Mouse (Mus musculus): ENCODE measurements around the gene Erp27. TPM values are rescaled to one million over a fixed set of nuclear protein-coding genes. Genes with fewer than 3 reads are reported as not detected.

The Erp27 gene
- polyA plus RNA-seq, 1 experiment: not detected

- no peak for TF ChIP-seq GATA1 (IDR thresholded peaks at IDR 0.05; ENCODE audit: low read length)
Measured at GRCm38 (mm10) chr6:136898954-136899353, 23.0 kb downstream of the Erp27 start.

GRCm38 (mm10) chr6:136898222-136898621 lies 23.8 kb downstream of the Erp27 start:
- no peak for TF ChIP-seq GATA1 (IDR thresholded peaks at IDR 0.05; ENCODE audit: low read length)

GRCm38 (mm10) chr6:136897789-136898188 lies 24.2 kb downstream of the Erp27 start:
- TF ChIP-seq GATA1 (IDR thresholded peaks at IDR 0.05; ENCODE audit: low read length): no peak

- no peak for TF ChIP-seq GATA1 (IDR thresholded peaks at IDR 0.05; ENCODE audit: low read length)
Measured at GRCm38 (mm10) chr6:136894532-136895339, 27.2 kb downstream of the Erp27 start.

- no peak for TF ChIP-seq GATA1 (IDR thresholded peaks at IDR 0.05; ENCODE audit: low read length)
Measured at GRCm38 (mm10) chr6:136892002-136892401, 30.0 kb downstream of the Erp27 start.

- no peak for TF ChIP-seq GATA1 (IDR thresholded peaks at IDR 0.05; ENCODE audit: low read length)
Measured at GRCm38 (mm10) chr6:136889554-136889953, 32.4 kb downstream of the Erp27 start.

GRCm38 (mm10) chr6:136889067-136889466 lies 32.9 kb downstream of the Erp27 start:
- no peak for TF ChIP-seq GATA1 (IDR thresholded peaks at IDR 0.05; ENCODE audit: low read length)

GRCm38 (mm10) chr6:136887854-136888253 lies 34.1 kb downstream of the Erp27 start:
- no peak for TF ChIP-seq GATA1 (IDR thresholded peaks at IDR 0.05; ENCODE audit: low read length)

GRCm38 (mm10) chr6:136883961-136884360 lies 38.0 kb downstream of the Erp27 start:
- no peak for TF ChIP-seq GATA1 (IDR thresholded peaks at IDR 0.05; ENCODE audit: low read length)

GRCm38 (mm10) chr6:136883431-136883915 lies 38.5 kb downstream of the Erp27 start:
- TF ChIP-seq GATA1 (IDR thresholded peaks at IDR 0.05; ENCODE audit: low read length): no peak

GRCm38 (mm10) chr6:136881678-136882077 lies 40.3 kb downstream of the Erp27 start:
- no peak for TF ChIP-seq GATA1 (IDR thresholded peaks at IDR 0.05; ENCODE audit: low read length)

- TF ChIP-seq GATA1 (IDR thresholded peaks at IDR 0.05; ENCODE audit: low read length): no peak
Measured at GRCm38 (mm10) chr6:136875670-136876069, 46.3 kb downstream of the Erp27 start, which contains the start of gene Mgp. TSS of gene Mgp (minus strand) at chr6:136875823.

- no peak for TF ChIP-seq GATA1 (IDR thresholded peaks at IDR 0.05; ENCODE audit: low read length)
Measured at GRCm38 (mm10) chr6:136874599-136874998, 47.4 kb downstream of the Erp27 start.

GRCm38 (mm10) chr6:136868921-136869320 lies 53.1 kb downstream of the Erp27 start:
- TF ChIP-seq GATA1 (IDR thresholded peaks at IDR 0.05; ENCODE audit: low read length): no peak

GRCm38 (mm10) chr6:136866150-136866549 lies 55.8 kb downstream of the Erp27 start:
- TF ChIP-seq GATA1 (IDR thresholded peaks at IDR 0.05; ENCODE audit: low read length): no peak

- TF ChIP-seq GATA1 (IDR thresholded peaks at IDR 0.05; ENCODE audit: low read length): no peak
Measured at GRCm38 (mm10) chr6:136865360-136865759, 56.6 kb downstream of the Erp27 start.

GRCm38 (mm10) chr6:136861020-136861419 lies 61.0 kb downstream of the Erp27 start:
- TF ChIP-seq GATA1 (IDR thresholded peaks at IDR 0.05; ENCODE audit: low read length): no peak
